Mouse (Mus musculus): Measurements from ENCODE around the gene Kdm4d.

Gene Kdm4d

DNA sequence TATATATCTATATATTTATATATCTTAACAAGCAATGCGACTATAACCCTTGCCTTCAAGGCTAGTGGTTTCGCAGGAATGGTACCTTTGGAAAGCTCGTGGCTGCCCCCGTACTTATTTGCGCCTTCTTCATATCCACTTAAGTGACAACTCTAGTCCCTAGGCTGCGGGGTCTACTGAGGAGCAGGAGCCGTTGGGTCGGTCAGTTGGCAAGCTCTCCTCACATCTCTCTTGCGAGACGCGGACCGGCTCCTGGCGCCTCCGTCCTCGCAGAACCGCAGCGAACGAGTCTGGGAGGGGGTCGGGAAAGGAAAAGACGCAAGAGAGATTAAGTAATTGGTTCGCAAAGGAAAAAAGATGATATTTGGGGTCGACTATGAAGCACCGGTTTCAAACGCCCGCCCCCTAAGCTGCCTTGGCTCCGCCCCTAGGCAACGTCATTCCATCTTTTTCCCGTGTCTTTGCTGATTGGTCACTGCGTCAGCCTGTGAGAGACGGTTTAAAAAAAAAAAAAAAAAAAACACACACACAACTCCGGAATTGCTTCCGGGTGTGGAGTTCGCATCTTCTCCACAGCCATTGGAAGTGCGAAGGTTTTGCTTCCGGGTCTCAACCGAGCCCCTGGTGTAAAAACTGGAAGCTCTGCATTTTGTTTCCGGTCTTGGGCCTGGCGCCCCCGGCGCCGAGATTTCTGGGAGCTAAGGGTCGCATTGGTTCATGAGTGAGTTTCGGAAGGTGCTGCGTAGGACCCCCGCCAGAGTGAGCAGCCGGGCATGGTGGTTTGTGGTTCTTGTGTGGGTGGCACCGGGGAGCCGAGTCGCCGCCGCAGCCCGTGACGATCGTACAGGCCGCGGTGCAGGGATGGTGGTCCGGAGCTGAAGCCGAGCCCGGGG lies at the start of gene Kdm4d, which contains the start of gene Cwc15:
Gene Kdm4d (minus strand): TSS at position 460 of the 893 bp plus-strand sequence.
Gene Cwc15 (plus strand): TSS at position 595 of the 893 bp plus-strand sequence.
- in situ Hi-C loops (cut with MboI; ENCODE audit: low pct_unique_long_range_greater_than_20kb in 1 of 2, low sequenced_read_pairs in 2 of 2, unreplicated experiment in 1 of 2): no loop called here

DNA sequence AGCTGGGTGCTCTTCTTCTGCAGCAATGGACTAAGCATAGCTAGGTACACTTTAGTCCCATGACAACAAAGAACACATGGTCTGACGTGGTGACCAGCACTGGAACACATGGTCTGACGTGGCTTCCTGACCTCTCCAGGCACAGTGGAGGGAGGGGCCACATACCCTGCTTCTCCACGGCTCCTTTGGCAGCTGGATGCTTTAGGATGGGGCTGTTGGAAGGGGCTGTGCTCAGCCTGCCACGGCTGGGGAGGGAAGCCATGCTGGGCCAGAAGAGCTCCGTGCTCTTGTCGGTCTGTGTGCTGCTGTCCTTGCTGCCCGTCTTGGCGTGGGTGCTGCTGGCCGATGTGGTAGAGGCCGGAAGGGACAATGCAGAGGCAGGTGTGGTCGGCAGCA lies 48.1 kb upstream of the Kdm4d start:
- in situ Hi-C loops (cut with MboI; ENCODE audit: low pct_unique_long_range_greater_than_20kb in 1 of 2, low sequenced_read_pairs in 2 of 2, unreplicated experiment in 1 of 2): no loop called here

DNA sequence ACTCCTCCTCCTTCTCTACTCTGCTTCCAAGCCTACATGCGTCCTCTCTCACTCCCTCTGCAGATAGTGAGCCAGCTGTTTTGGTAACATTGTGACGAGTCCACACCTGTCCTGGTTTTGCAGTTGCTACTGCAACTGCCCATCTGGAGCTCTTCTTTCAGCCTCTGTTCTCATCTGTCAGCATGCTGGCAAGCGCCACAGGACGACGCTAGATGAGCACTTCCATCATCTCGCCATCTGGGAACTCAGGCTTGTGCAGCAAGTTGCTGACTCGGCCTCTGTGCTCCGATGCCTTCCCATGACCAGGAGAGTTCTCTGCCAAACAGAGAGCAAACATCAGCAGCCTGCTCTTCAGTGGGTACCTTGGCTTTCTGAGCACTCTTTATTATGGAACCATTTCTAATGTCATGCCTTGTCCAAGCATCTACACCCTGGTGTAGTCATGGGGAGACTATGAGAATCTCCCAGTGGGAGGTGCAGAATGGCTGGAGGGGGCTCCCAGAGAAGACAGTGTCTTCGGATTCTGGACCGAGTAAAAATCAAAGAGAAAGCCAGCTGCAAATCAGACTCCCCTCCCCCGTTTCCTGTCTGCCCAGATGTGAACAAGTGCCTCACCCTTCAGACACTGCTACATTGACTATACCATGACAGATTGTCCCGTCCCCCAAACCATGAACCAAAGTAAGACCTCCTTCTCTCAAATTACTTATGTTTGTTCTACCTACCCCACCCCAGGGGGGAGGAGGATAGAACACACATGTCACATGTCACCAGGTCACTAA lies 47.5 kb upstream of the Kdm4d start:
- in situ Hi-C loops (cut with MboI; ENCODE audit: low pct_unique_long_range_greater_than_20kb in 1 of 2, low sequenced_read_pairs in 2 of 2, unreplicated experiment in 1 of 2): no loop called here

DNA sequence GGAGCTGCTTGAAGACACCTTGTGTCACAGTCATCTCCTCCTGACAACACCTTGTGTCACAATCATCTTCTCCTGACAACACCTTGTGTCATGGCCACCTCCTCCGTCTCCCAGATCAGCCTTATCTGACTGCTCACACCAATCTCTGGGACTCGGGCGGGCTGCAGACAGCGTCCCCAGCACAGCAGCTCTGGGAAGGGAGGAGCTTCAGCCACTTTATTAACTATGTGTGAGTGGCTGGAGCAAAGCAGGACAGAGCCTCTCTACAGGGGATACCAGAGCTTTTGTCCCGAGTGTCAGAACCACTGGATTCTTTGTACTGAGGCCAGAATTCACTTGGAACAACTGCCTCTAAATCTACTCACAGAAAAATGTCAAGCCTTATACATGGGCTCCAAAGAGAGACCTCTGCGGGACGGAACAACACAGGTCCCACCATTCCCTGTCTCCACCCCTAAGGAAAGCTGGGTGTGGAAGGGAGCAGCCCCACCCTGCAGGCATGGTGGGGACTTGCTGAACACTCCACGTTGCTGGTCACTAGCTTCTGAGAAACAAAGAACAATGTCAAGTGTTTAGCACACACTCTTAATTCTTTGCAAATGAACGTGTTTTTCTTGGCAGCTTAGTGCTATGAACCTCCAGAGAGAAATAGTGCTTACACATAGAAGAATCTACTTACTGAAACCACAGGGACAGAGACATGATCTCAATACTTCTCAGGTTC lies 43.9 kb upstream of the Kdm4d start:
- in situ Hi-C loops (cut with MboI; ENCODE audit: low pct_unique_long_range_greater_than_20kb in 1 of 2, low sequenced_read_pairs in 2 of 2, unreplicated experiment in 1 of 2): no loop called here

GRCm38 (mm10) chr9:14534833-14535456 lies 34.7 kb upstream of the Kdm4d start:
- in situ Hi-C loops (cut with MboI; ENCODE audit: low pct_unique_long_range_greater_than_20kb in 1 of 2, low sequenced_read_pairs in 2 of 2, unreplicated experiment in 1 of 2): no loop called here

GRCm38 (mm10) chr9:14533659-14534058 lies 33.4 kb upstream of the Kdm4d start:
- in situ Hi-C loops (cut with MboI; ENCODE audit: low pct_unique_long_range_greater_than_20kb in 1 of 2, low sequenced_read_pairs in 2 of 2, unreplicated experiment in 1 of 2): no loop called here

DNA sequence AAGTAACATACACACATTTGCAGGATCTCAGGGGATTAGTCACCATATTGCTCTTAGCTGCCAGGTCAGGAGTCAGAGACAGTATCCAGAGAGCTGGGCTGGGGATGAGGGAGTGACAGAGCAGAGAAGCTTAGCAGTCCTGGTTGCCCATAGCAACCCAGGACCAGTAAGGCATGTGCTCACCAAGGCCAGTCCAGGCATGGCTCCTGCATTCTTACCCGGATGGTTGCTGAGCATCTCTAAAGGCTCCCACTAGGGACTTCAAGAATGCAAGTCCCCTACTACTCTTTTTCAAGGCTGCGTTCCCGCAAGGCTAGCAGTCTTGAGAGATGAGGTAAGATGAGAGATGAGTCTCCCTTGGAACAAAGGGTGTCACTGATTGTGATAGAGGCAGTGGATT lies 32.0 kb upstream of the Kdm4d start:
- in situ Hi-C loops (cut with MboI; ENCODE audit: low pct_unique_long_range_greater_than_20kb in 1 of 2, low sequenced_read_pairs in 2 of 2, unreplicated experiment in 1 of 2): no loop called here

GRCm38 (mm10) chr9:14530004-14530403 lies 29.7 kb upstream of the Kdm4d start:
- in situ Hi-C loops (cut with MboI; ENCODE audit: low pct_unique_long_range_greater_than_20kb in 1 of 2, low sequenced_read_pairs in 2 of 2, unreplicated experiment in 1 of 2): no loop called here

DNA sequence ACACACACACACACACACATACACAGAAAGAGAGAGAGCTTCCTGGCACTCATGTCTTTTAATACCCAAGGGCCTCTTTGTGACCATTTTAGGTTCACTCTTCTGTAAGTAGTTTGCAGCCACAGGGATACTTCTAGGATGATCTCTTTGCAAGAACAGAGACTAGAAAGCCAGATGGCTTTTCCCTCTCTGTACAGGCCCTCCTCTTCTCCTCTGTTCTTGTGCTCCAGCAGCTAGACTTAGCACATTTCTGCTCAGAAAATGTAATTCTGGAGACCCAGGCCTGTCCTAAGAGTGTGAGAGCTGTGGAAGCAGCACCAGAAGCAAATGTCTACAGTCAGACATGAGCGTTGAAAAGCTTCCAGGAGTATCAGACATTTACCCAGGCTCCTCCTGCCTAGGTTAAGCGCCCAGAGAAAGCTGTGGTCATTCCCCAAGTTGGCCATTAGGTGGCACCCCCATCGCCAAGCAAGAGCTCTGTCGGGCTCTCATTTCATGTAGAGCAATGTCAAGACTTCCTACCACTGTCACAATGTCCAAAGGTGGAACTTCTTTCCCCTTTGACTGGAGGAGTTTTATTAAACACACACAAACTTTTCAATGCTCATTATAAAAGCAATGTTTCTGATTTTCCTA lies 23.2 kb upstream of the Kdm4d start:
- in situ Hi-C loops (cut with MboI; ENCODE audit: low pct_unique_long_range_greater_than_20kb in 1 of 2, low sequenced_read_pairs in 2 of 2, unreplicated experiment in 1 of 2): loop anchor here in 1 of 2 experiments (10.0 kb wide), 1 partner anchor 181 kb away; no protein-coding TSS in a partner anchor

DNA sequence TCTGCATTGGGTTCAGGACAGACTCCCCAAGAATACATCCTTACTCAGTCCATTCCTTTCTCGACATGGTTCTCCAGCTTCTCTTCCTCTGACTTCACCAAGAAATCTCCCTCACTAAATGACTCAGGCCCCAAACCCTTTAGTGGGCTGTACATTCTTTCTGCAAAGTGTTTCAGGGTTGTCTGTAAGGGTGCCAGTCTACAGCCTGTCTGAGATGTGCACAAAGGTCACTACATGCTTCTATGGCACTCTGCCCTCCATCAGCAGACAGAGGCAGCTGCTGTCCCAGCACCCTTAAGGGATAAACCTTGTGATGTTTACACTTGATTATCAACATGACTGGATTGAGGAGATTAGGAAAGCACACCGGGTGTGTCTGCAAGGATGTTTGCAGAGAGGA lies 21.4 kb upstream of the Kdm4d start:
- in situ Hi-C loops (cut with MboI; ENCODE audit: low pct_unique_long_range_greater_than_20kb in 1 of 2, low sequenced_read_pairs in 2 of 2, unreplicated experiment in 1 of 2): loop anchor here in 1 of 2 experiments (10.0 kb wide), 1 partner anchor 183 kb away; no protein-coding TSS in a partner anchor

- in situ Hi-C loops (cut with MboI; ENCODE audit: low pct_unique_long_range_greater_than_20kb in 1 of 2, low sequenced_read_pairs in 2 of 2, unreplicated experiment in 1 of 2): loop anchor here in 1 of 2 experiments (10.0 kb wide), 1 partner anchor 184 kb away; no protein-coding TSS in a partner anchor
These were observed 20.8 kb upstream of the Kdm4d start for GRCm38 (mm10) chr9:14520971-14521670.

DNA sequence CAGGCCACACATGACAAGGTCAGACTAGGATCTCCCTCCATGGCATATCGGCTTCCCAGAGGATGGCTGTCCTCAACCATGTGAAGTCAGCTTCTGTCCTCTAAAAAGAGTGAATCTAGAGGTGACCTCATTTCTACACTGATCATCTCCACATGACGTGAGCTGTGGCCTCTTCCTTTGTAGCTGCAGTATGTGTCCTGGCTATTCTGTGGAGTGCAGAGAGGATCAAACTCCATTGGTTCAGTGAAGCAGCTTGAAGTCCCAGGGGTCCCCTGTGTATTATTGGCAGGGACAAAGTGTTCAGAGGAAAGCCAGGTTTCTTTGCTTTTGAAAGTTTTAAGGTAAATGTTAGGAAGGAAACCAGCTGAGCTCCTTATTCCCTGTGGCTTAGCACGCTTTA lies 17.8 kb upstream of the Kdm4d start:
- in situ Hi-C loops (cut with MboI; ENCODE audit: low pct_unique_long_range_greater_than_20kb in 1 of 2, low sequenced_read_pairs in 2 of 2, unreplicated experiment in 1 of 2): no loop called here

- in situ Hi-C loops (cut with MboI; ENCODE audit: low pct_unique_long_range_greater_than_20kb in 1 of 2, low sequenced_read_pairs in 2 of 2, unreplicated experiment in 1 of 2): no loop called here
These were observed 17.0 kb upstream of the Kdm4d start for GRCm38 (mm10) chr9:14517296-14517695.

- in situ Hi-C loops (cut with MboI; ENCODE audit: low pct_unique_long_range_greater_than_20kb in 1 of 2, low sequenced_read_pairs in 2 of 2, unreplicated experiment in 1 of 2): loop anchor here in 1 of 2 experiments (5.0 kb wide), 1 partner anchor 184 kb away; no protein-coding TSS in a partner anchor
These were observed 12.6 kb upstream of the Kdm4d start for GRCm38 (mm10) chr9:14512633-14513445.

DNA sequence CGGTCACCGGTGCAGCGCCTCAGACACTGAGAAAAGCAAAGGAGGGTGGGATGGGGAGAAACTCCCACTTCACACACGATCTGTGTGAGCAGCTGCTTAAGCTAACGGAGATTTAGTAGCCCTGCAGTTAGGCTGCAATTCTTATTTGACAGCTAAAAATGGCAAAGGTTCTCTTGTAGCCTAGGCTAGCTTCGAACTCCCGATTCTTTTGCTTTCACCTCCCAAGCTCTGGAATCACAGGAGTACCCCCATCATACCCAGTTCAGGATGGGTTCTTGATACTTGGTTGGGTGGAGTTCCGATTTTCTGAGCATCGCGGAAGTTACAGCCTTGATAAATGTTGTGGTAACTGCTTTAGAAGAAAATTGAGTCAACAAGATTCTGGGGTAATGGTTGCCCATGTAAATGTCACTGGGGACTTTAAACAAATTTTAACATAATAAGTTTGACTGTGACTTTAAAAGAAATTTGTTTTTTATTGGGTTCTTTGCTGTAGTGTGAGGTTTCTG lies 688 bp upstream of the Kdm4d start:
- in situ Hi-C loops (cut with MboI; ENCODE audit: low pct_unique_long_range_greater_than_20kb in 1 of 2, low sequenced_read_pairs in 2 of 2, unreplicated experiment in 1 of 2): no loop called here
